Mouse (Mus musculus): ENCODE data around the gene Gm20518.

GRCm38 (mm10) chr16:17832821-17833220 lies 58.6 kb downstream of the Gm20518 start, which contains the start of gene B830017H08Rik:
- TF ChIP-seq CTCF (IDR thresholded peaks at IDR 0.05; ENCODE audit: low read depth), result no peak
- no peak for TF ChIP-seq EP300 (IDR thresholded peaks at IDR 0.05; ENCODE audit: low read depth)

Data from liver, embryonic 14.5 days (tissue).